Mouse (Mus musculus) gastrocnemius, adult 18-20 months (tissue): ENCODE measurements around the gene Aamp. TPM values are rescaled to one million over a fixed set of nuclear protein-coding genes. Genes with fewer than 3 reads are reported as not detected.
"Not testable (repeated sequence)": the region's sequence is repeated elsewhere in the genome, so short reads cannot be mapped to it uniquely, and the experiment has no call there.

Source experiments
- DNase-seq: peaks from one replicate; pipeline ENCODE4 v3.0.0; 2021; ENCODE audit warnings: low spot score
- total RNA-seq, 2 experiments: library from RNA; stranded (reverse); gene quantifications; 2 replicates each; pipeline ENCODE4 v1.2.3; 2021

Gene Aamp
- total RNA-seq, 2 experiments from 2014 or later: 74.4 to 77.1 TPM

- no peak for DNase-seq
Observed at GRCm38 (mm10) chr1:74302229-74302628, 17.7 kb upstream of the Aamp start.

GRCm38 (mm10) chr1:74300347-74301110 is 16.0 kb upstream of the Aamp start:
- no peak for DNase-seq

GRCm38 (mm10) chr1:74298996-74299395 is 14.5 kb upstream of the Aamp start:
- DNase-seq: peak; percentile 85

- no peak for DNase-seq
Observed at GRCm38 (mm10) chr1:74298157-74298750, 13.7 kb upstream of the Aamp start.

GRCm38 (mm10) chr1:74297269-74297668 is 12.7 kb upstream of the Aamp start:
- DNase-seq: peak; percentile 65

GRCm38 (mm10) chr1:74296477-74296876 is 11.9 kb upstream of the Aamp start:
- peak; percentile 47 for DNase-seq

- DNase-seq: peak; percentile 97
Observed at GRCm38 (mm10) chr1:74295456-74296171, 11.1 kb upstream of the Aamp start.

GRCm38 (mm10) chr1:74294733-74295455 is 10.4 kb upstream of the Aamp start:
- DNase-seq: no peak

GRCm38 (mm10) chr1:74294090-74294643 is 9.6 kb upstream of the Aamp start:
- DNase-seq: no peak

- no peak for DNase-seq
Observed at GRCm38 (mm10) chr1:74293306-74293960, 8.9 kb upstream of the Aamp start.

- no peak for DNase-seq
Observed at GRCm38 (mm10) chr1:74292331-74293020, 7.9 kb upstream of the Aamp start.

- DNase-seq: no peak
Observed at GRCm38 (mm10) chr1:74290141-74290540, 5.6 kb upstream of the Aamp start.

- no peak for DNase-seq
Observed at GRCm38 (mm10) chr1:74289740-74290139, 5.2 kb upstream of the Aamp start.

GRCm38 (mm10) chr1:74289248-74289647 is 4.7 kb upstream of the Aamp start:
- no peak for DNase-seq

GRCm38 (mm10) chr1:74288327-74288726 is 3.8 kb upstream of the Aamp start:
- DNase-seq: no peak

- DNase-seq: not testable (repeated sequence)
Observed at GRCm38 (mm10) chr1:74286869-74287607, 2.5 kb upstream of the Aamp start.

GRCm38 (mm10) chr1:74285212-74286010 is 873 bp upstream of the Aamp start:
- DNase-seq: no peak

GRCm38 (mm10) chr1:74283686-74284463 is 663 bp downstream of the Aamp start:
- no peak for DNase-seq
